Mouse (Mus musculus): ENCODE results near the gene Gna15. TPM values are rescaled to one million over a fixed set of nuclear protein-coding genes. Genes with fewer than 3 reads are reported as not detected.

The Gna15 gene
- polyA plus RNA-seq, 1 experiment = 3.4 TPM

- Histone ChIP-seq H3K4me3 (ENCODE audit: insufficient read depth, low read length) (no peak overlapping the region), H3K4me1 (ENCODE audit: control insufficient read depth, insufficient read depth, low read length) (no peaks in the 10 kb centered on the region), H3K27ac (ENCODE audit: insufficient read depth, low read length) (no peak overlapping the region)
- no peak for TF ChIP-seq CTCF (IDR thresholded peaks at IDR 0.05; ENCODE audit: extremely low read depth, insufficient read depth, low read length)
- no peak for TF ChIP-seq POLR2A (IDR thresholded peaks at IDR 0.05; ENCODE audit: extremely low read depth, insufficient read depth, low read length)
Observed at GRCm38 (mm10) chr10:81459399-81459798, 64.6 kb downstream of the Gna15 start.

- Histone ChIP-seq H3K4me1 (ENCODE audit: control insufficient read depth, insufficient read depth, low read length) (no peaks in the 10 kb centered on the region), H3K27ac (ENCODE audit: insufficient read depth, low read length) (no peak overlapping the region), H3K4me3 (ENCODE audit: insufficient read depth, low read length) (no peak overlapping the region)
- TF ChIP-seq POLR2A (IDR thresholded peaks at IDR 0.05; ENCODE audit: extremely low read depth, insufficient read depth, low read length) (no peak), CTCF (IDR thresholded peaks at IDR 0.05; ENCODE audit: extremely low read depth, insufficient read depth, low read length) (no peak)
Observed at GRCm38 (mm10) chr10:81458267-81458666, 65.8 kb downstream of the Gna15 start.

- no peak overlapping the region for H3K4me3 ChIP-seq (ENCODE audit: insufficient read depth, low read length)
- H3K27ac ChIP-seq (ENCODE audit: insufficient read depth, low read length) = no peak overlapping the region
- no peaks in the 10 kb centered on the region for H3K4me1 ChIP-seq (ENCODE audit: control insufficient read depth, insufficient read depth, low read length)
- TF ChIP-seq CTCF (IDR thresholded peaks at IDR 0.05; ENCODE audit: extremely low read depth, insufficient read depth, low read length) (no peak), POLR2A (IDR thresholded peaks at IDR 0.05; ENCODE audit: extremely low read depth, insufficient read depth, low read length) (no peak)
Observed at GRCm38 (mm10) chr10:81457624-81458023, 66.4 kb downstream of the Gna15 start.

DNA sequence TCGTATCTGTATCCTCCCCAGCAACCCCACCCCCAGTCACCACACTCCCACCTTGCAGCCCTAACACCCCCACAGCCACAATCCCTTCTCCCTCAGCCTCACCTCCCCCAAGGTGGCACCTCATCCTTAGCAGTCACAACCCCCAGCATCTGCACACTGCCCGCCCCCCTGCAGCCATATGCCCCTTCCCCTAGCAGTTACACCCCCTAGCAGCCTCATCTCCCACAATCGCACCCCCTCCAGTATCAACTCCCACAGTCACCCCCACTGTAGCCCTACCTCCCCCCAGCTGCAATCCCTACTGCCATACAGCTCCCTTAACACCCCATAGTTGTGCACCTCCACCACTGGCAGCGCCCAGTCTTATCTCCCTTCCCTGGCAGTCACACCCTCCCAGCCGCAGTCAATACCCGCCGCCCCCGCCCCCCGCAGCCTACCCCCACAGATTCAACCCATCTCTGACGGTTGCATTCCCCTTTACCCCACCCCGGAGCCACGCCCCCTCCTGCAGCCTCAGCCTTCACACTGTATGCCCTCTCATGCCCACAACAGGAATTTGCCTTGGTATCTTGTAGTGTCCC is 67.0 kb downstream of the Gna15 start:
- Histone ChIP-seq H3K27ac (ENCODE audit: insufficient read depth, low read length) (no peak overlapping the region), H3K4me1 (ENCODE audit: control insufficient read depth, insufficient read depth, low read length) (no peaks in the 10 kb centered on the region), H3K4me3 (ENCODE audit: insufficient read depth, low read length) (no peak overlapping the region)
- TF ChIP-seq POLR2A (IDR thresholded peaks at IDR 0.05; ENCODE audit: extremely low read depth, insufficient read depth, low read length) (no peak), CTCF (IDR thresholded peaks at IDR 0.05; ENCODE audit: extremely low read depth, insufficient read depth, low read length) (no peak)

GRCm38 (mm10) chr10:81455181-81455895 is 68.7 kb downstream of the Gna15 start, which contains the start of gene Nfic:
Gene Nfic (minus strand): TSS chr10:81455635.
- Histone ChIP-seq H3K4me1 (ENCODE audit: control insufficient read depth, insufficient read depth, low read length) (no peaks in the 10 kb centered on the region), H3K4me3 (ENCODE audit: insufficient read depth, low read length) (no peak within 1 kb of the TSS), H3K27ac (ENCODE audit: insufficient read depth, low read length) (no peak within 1 kb of the TSS)
- no peak for TF ChIP-seq POLR2A (IDR thresholded peaks at IDR 0.05; ENCODE audit: extremely low read depth, insufficient read depth, low read length)
- no peak for TF ChIP-seq CTCF (IDR thresholded peaks at IDR 0.05; ENCODE audit: extremely low read depth, insufficient read depth, low read length)

DNA sequence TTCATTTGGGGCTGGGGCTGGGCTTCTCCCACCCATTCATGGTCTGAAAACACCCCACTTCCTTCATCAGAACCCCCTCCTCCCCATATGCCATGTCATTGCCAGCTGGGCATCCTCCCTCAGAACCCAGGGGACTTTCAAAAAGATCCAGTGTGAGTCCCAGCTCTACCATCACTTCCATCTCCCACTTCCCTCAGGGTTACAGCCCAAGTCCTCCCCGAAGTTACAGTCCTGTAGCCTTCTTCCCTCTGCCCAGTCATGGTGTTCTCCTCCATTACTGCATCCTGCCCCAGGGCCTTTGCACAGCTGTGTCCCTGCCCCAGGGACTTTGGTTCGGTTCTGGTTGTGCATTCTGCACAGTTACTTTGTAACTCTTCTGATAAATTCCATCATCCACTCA is 69.9 kb downstream of the Gna15 start:
- no peaks in the 10 kb centered on the region for H3K4me1 ChIP-seq (ENCODE audit: control insufficient read depth, insufficient read depth, low read length)
- no peak overlapping the region for H3K4me3 ChIP-seq (ENCODE audit: insufficient read depth, low read length)
- H3K27ac ChIP-seq (ENCODE audit: insufficient read depth, low read length) = no peak overlapping the region
- TF ChIP-seq POLR2A (IDR thresholded peaks at IDR 0.05; ENCODE audit: extremely low read depth, insufficient read depth, low read length) (no peak), CTCF (IDR thresholded peaks at IDR 0.05; ENCODE audit: extremely low read depth, insufficient read depth, low read length) (no peak)

- no peak for TF ChIP-seq CTCF (IDR thresholded peaks at IDR 0.05; ENCODE audit: extremely low read depth, insufficient read depth, low read length)
- TF ChIP-seq POLR2A (IDR thresholded peaks at IDR 0.05; ENCODE audit: extremely low read depth, insufficient read depth, low read length) = no peak
- no peaks in the 10 kb centered on the region for H3K4me1 ChIP-seq (ENCODE audit: control insufficient read depth, insufficient read depth, low read length)
- no peak overlapping the region for H3K4me3 ChIP-seq (ENCODE audit: insufficient read depth, low read length)
- H3K27ac ChIP-seq (ENCODE audit: insufficient read depth, low read length) = no peak overlapping the region
Observed at GRCm38 (mm10) chr10:81452947-81453288, 71.1 kb downstream of the Gna15 start.

Other genes starting within 250 kb of the Gna15 start
- 0.15 and 0.17 TPM in 2 replicates for gene Tjp3, start 232.6 kb downstream of the Gna15 start, polyA plus RNA-seq (2012; rRNA removed)
- 414 and 443 TPM in 2 replicates for gene Pip5k1c, start 231.3 kb downstream of the Gna15 start, polyA plus RNA-seq (2012; rRNA removed)
- gene Cactin, start 203.1 kb downstream of the Gna15 start, polyA plus RNA-seq (2012; rRNA removed) = 32.2 and 33.0 TPM in 2 replicates
- 2.7 and 2.9 TPM in 2 replicates for gene Tbxa2r, start 195.5 kb downstream of the Gna15 start, polyA plus RNA-seq (2012; rRNA removed)
- gene Gipc3, start 181.0 kb downstream of the Gna15 start, polyA plus RNA-seq (2012; rRNA removed) = 1.2 and 1.4 TPM in 2 replicates
- 34.4 and 36.3 TPM in 2 replicates for gene Hmg20b, start 173.7 kb downstream of the Gna15 start, polyA plus RNA-seq (2012; rRNA removed)
- gene Mfsd12, start 166.7 kb downstream of the Gna15 start, polyA plus RNA-seq (2012; rRNA removed) = 30.1 and 30.8 TPM in 2 replicates
- 0.45 and 0.52 TPM in 2 replicates for gene 4930404N11Rik, start 158.4 kb downstream of the Gna15 start, polyA plus RNA-seq (2012; rRNA removed)
- 75.5 and 76.0 TPM in 2 replicates for gene Fzr1, start 145.7 kb downstream of the Gna15 start, polyA plus RNA-seq (2012; rRNA removed)
- gene Dohh, start 139.8 kb downstream of the Gna15 start, polyA plus RNA-seq (2012; rRNA removed) = 106 and 108 TPM in 2 replicates
- 5.8 and 5.9 TPM in 2 replicates for gene Gm48551, start 139.8 kb downstream of the Gna15 start, polyA plus RNA-seq (2012; rRNA removed)
- 6.8 and 7.8 TPM in 2 replicates for gene Gm48552, start 135.2 kb downstream of the Gna15 start, polyA plus RNA-seq (2012; rRNA removed)
- gene Smim24, start 131.2 kb downstream of the Gna15 start, polyA plus RNA-seq (2012; rRNA removed) = 2.5 and 3.0 TPM in 2 replicates
- gene Nfic, start 68.6 kb downstream of the Gna15 start, polyA plus RNA-seq (2012; rRNA removed) = 52.2 and 54.5 TPM in 2 replicates
- gene Celf5, start 41.5 kb downstream of the Gna15 start, polyA plus RNA-seq (2012; rRNA removed) = 307 and 309 TPM in 2 replicates
- gene Ncln, start 27.8 kb downstream of the Gna15 start, polyA plus RNA-seq (2012; rRNA removed) = 124 and 129 TPM in 2 replicates
- 0.87 and 1.1 TPM in 2 replicates for gene S1pr4, start 24.1 kb downstream of the Gna15 start, polyA plus RNA-seq (2012; rRNA removed)
- gene Gna11, start 21.0 kb upstream of the Gna15 start, polyA plus RNA-seq (2012; rRNA removed) = 147 and 154 TPM in 2 replicates
- 897 and 916 TPM in 2 replicates for gene Aes, start 35.3 kb upstream of the Gna15 start, polyA plus RNA-seq (2012; rRNA removed)
- gene Tle2, start 50.3 kb upstream of the Gna15 start, polyA plus RNA-seq (2012; rRNA removed) = 97.8 and 112 TPM in 2 replicates
- gene Tle6, start 76.8 kb upstream of the Gna15 start, polyA plus RNA-seq (2012; rRNA removed) = 21.2 and 25.3 TPM in 2 replicates
- 3.7 and 4.2 TPM in 2 replicates for gene BC025920, start 82.0 kb upstream of the Gna15 start, polyA plus RNA-seq (2012; rRNA removed)
- gene Sirt6, start 103.6 kb upstream of the Gna15 start, polyA plus RNA-seq (2012; rRNA removed) = 31.2 and 33.3 TPM in 2 replicates
- 143 and 144 TPM in 2 replicates for gene Ankrd24, start 104.3 kb upstream of the Gna15 start, polyA plus RNA-seq (2012; rRNA removed)
- 3.1 and 3.3 TPM in 2 replicates for gene Gm10778, start 124.8 kb upstream of the Gna15 start, polyA plus RNA-seq (2012; rRNA removed)
- gene Zfp433, start 180.6 kb upstream of the Gna15 start, polyA plus RNA-seq (2012; rRNA removed) = 5.0 and 7.1 TPM in 2 replicates
- gene Gm3055, start 246.9 kb upstream of the Gna15 start, polyA plus RNA-seq (2012; rRNA removed) = 6.2 and 6.9 TPM in 2 replicates

All from cortical plate, adult 2 months (tissue).